Mouse (Mus musculus): ENCODE data around the gene Nop53.

DNA sequence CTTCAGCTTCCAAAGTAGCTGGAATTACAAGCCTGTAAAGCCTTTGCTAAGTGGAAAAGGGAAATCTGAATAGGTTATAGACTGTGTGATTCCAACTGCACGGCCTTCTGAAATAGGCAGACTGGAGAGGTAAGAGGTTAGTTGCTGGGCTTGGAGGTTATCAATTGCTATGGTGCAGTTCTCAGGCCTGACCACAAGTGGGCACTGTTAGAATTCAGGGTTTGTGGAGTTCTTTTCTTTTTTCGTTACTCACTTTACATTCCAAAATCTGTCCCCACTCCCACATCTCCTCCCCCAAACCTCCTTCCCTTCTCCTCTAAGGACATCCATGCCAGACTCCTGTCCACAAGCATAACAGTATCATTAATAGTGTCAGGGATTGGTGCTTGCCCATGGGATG lies 31.6 kb downstream of the Nop53 start:
- TF ChIP-seq POLR2A (IDR thresholded peaks at IDR 0.05; ENCODE audit: extremely low read depth, insufficient read depth, low read length) = no peak
- TF ChIP-seq CTCF (IDR thresholded peaks at IDR 0.05; ENCODE audit: extremely low read depth, insufficient read depth, low read length) = peak; percentile 55; the same call in 1 of the 2 replicates

All from cortical plate, adult 2 months (tissue).